In genomic region chr11:60696165-60696564, GRCm38 (mm10) we compare ENCODE assay signal across 18 mouse cellular contexts. TPM values are rescaled to one million over a fixed set of nuclear protein-coding genes. Genes with fewer than 3 reads are reported as not detected.
DNase-seq lines count a peak whose midpoint lies in the region; ATAC-seq and TF ChIP-seq lines count a peak whose summit lies in the region.
"Had no signal": no experiment of that assay in that cellular context is flagged by ENCODE, and none has a peak within 500 bp of the region (broad histone marks: within the 10 kb centered on the region; RNA-seq: fewer than 3 reads in every experiment).

No protein-coding gene starts in this region.

- no peak for DNase-seq in midbrain, postnatal 0 days (ENCODE audit: low spot score)
- DNase-seq in ES-CJ7 (ENCODE audit: low read depth, low spot score): peak; percentile 40
- DNase-seq in yolk sac, embryonic 10.5 days (ENCODE audit: low spot score): peak; percentile 0
- no peak for DNase-seq in left cerebral cortex, postnatal 36 days (ENCODE audit: low spot score in 2 of 2)
- DNase-seq: adrenal gland, adult 8-10 months; cerebellum, adult 11 months; gastrocnemius, postnatal 14 days; lung, adult 18-20 months; lung, postnatal 36 days; retina, postnatal 1 day had no signal

- no peak overlapping the region for H3K9ac ChIP-seq in intestine, postnatal 0 days (ENCODE audit: low read depth, low read length)
- H3K9ac ChIP-seq in intestine, embryonic 15.5 days: no peak overlapping the region
- H3K9ac ChIP-seq in midbrain, postnatal 0 days (replicated peaks; ENCODE audit: low read length, poor library complexity, severe bottlenecking): no peak overlapping the region
- no peak overlapping the region for H3K9ac ChIP-seq in midbrain, embryonic 16.5 days (ENCODE audit: low read depth, low read length)
- H3K9ac ChIP-seq: midbrain, embryonic 15.5 days had no signal

- no peak for ATAC-seq in intestine, postnatal 0 days
- ATAC-seq in intestine, embryonic 15.5 days: no peak
- no peak for ATAC-seq in midbrain, postnatal 0 days (ENCODE audit: low FRiP score)
- ATAC-seq in midbrain, embryonic 16.5 days: no peak
- ATAC-seq: hindbrain, postnatal 0 days; midbrain, embryonic 15.5 days had no signal

- H3K4me1 ChIP-seq in intestine, postnatal 0 days (replicated peaks; ENCODE audit: control insufficient read depth, insufficient read depth, low read length): peaks cover 10% of the 10 kb centered on the region
- peaks cover 14% of the 10 kb centered on the region for H3K4me1 ChIP-seq in intestine, embryonic 15.5 days (replicated peaks)
- H3K4me1 ChIP-seq in midbrain, postnatal 0 days (ENCODE audit: insufficient read depth, low read length): peaks cover 6% of the 10 kb centered on the region; the same call in 1 of the 2 replicates
- H3K4me1 ChIP-seq in midbrain, embryonic 16.5 days (ENCODE audit: control insufficient read depth, insufficient read depth, low read length): peaks cover 16% of the 10 kb centered on the region

- H3K4me3 ChIP-seq in intestine, postnatal 0 days (ENCODE audit: low read depth, low read length): no peak overlapping the region
- no peak overlapping the region for H3K4me3 ChIP-seq in intestine, embryonic 15.5 days (replicated peaks)
- no peak overlapping the region for H3K4me3 ChIP-seq in midbrain, postnatal 0 days (ENCODE audit: low read depth, low read length)
- H3K4me3 ChIP-seq in midbrain, embryonic 16.5 days (ENCODE audit: low read depth, low read length): no peak overlapping the region
- H3K4me3 ChIP-seq: embryonic facial prominence, embryonic 10.5 days; heart, embryonic 10.5 days; hindbrain, embryonic 10.5 days; midbrain, embryonic 15.5 days had no signal

- intact Hi-C loops in left cerebral cortex, postnatal 36 days (cut with DNase I): loop anchor here (10.0 kb wide), 1 partner anchor 161 kb away; the partner anchor contains the start of gene Alkbh5

- no peaks in the 10 kb centered on the region for H3K9me3 ChIP-seq in intestine, postnatal 0 days (ENCODE audit: control insufficient read depth)
- H3K9me3 ChIP-seq in intestine, embryonic 15.5 days: no peaks in the 10 kb centered on the region
- H3K9me3 ChIP-seq in midbrain, postnatal 0 days (ENCODE audit: low read length): no peaks in the 10 kb centered on the region
- H3K9me3 ChIP-seq in midbrain, embryonic 16.5 days (replicated peaks; ENCODE audit: control insufficient read depth, low read length, poor library complexity, severe bottlenecking): no peaks in the 10 kb centered on the region
- H3K9me3 ChIP-seq: embryonic facial prominence, embryonic 10.5 days; heart, embryonic 10.5 days; hindbrain, embryonic 10.5 days; midbrain, embryonic 15.5 days had no signal

- no peaks in the 10 kb centered on the region for H3K36me3 ChIP-seq in intestine, postnatal 0 days (ENCODE audit: control insufficient read depth, insufficient read depth)
- H3K36me3 ChIP-seq in intestine, embryonic 15.5 days: no peaks in the 10 kb centered on the region
- H3K36me3 ChIP-seq in midbrain, postnatal 0 days (ENCODE audit: insufficient read depth, low read length): no peaks in the 10 kb centered on the region
- no peaks in the 10 kb centered on the region for H3K36me3 ChIP-seq in midbrain, embryonic 16.5 days (ENCODE audit: control insufficient read depth, insufficient read depth, low read length)
- H3K36me3 ChIP-seq: embryonic facial prominence, embryonic 10.5 days; heart, embryonic 10.5 days; hindbrain, embryonic 10.5 days; midbrain, embryonic 15.5 days had no signal

- H3K4me2 ChIP-seq in intestine, postnatal 0 days (replicated peaks; ENCODE audit: low read depth): no peak overlapping the region
- H3K4me2 ChIP-seq in intestine, embryonic 15.5 days (replicated peaks): no peak overlapping the region
- H3K4me2 ChIP-seq in midbrain, postnatal 0 days (ENCODE audit: low read depth, low read length, poor library complexity, severe bottlenecking): no peak overlapping the region
- no peak overlapping the region for H3K4me2 ChIP-seq in midbrain, embryonic 16.5 days (ENCODE audit: low read length)
- H3K4me2 ChIP-seq: midbrain, embryonic 15.5 days had no signal

- H3K27ac ChIP-seq in intestine, postnatal 0 days (ENCODE audit: low read depth, low read length): no peak overlapping the region
- no peak overlapping the region for H3K27ac ChIP-seq in intestine, embryonic 15.5 days
- no peak overlapping the region for H3K27ac ChIP-seq in midbrain, postnatal 0 days (ENCODE audit: low read depth, low read length)
- H3K27ac ChIP-seq in midbrain, embryonic 16.5 days (ENCODE audit: low read length): no peak overlapping the region
- H3K27ac ChIP-seq: embryonic facial prominence, embryonic 10.5 days; heart, embryonic 10.5 days; hindbrain, embryonic 10.5 days; hindbrain, postnatal 0 days; midbrain, embryonic 15.5 days had no signal

- no peaks in the 10 kb centered on the region for H3K27me3 ChIP-seq in intestine, postnatal 0 days (replicated peaks; ENCODE audit: control insufficient read depth, insufficient read depth, low read length)
- no peaks in the 10 kb centered on the region for H3K27me3 ChIP-seq in intestine, embryonic 15.5 days (replicated peaks)
- H3K27me3 ChIP-seq in midbrain, postnatal 0 days (ENCODE audit: insufficient read depth, low read length): no peaks in the 10 kb centered on the region
- H3K27me3 ChIP-seq in midbrain, embryonic 16.5 days (ENCODE audit: control insufficient read depth, insufficient read depth, low read depth, low read length): no peaks in the 10 kb centered on the region
- H3K27me3 ChIP-seq: midbrain, embryonic 15.5 days had no signal

- TF ChIP-seq CTCF in intestine, postnatal 0 days (IDR thresholded peaks at IDR 0.05; ENCODE audit: low read depth): peak; percentile 35; the same call in 1 of the 2 replicates
- peak; percentile 23; the same call in 1 of the 2 replicates for TF ChIP-seq CTCF in midbrain, postnatal 0 days (IDR thresholded peaks at IDR 0.05)

- 86% methylated on average over 1 of the region's 1 CpGs for WGBS in intestine, postnatal 0 days
- 69% methylated on average over 1 of the region's 1 CpGs for WGBS in intestine, embryonic 15.5 days
- 71% methylated on average over 1 of the region's 1 CpGs for WGBS in midbrain, postnatal 0 days
- 78% methylated on average over 1 of the region's 1 CpGs for WGBS in midbrain, embryonic 16.5 days

RNA-seq across cellular contexts. Expression of gene Llgl1, which starts 3.4 kb away (rescaled TPM):
- polyA plus RNA-seq in intestine, postnatal 0 days (2015; fragmentation: Nextera tagmentation; extraction: Ambion mirVana): 8.6 and 9.1 TPM in 2 replicates
- 32.6 and 34.3 TPM in 2 replicates for polyA plus RNA-seq in intestine, embryonic 15.5 days (2015; fragmentation: Nextera tagmentation; extraction: Ambion mirVana)
- 38.0 and 46.8 TPM in 2 replicates for total RNA-seq in midbrain, postnatal 0 days (2014; rRNA removed)
- polyA plus RNA-seq in midbrain, postnatal 0 days (2015; fragmentation: Nextera tagmentation; extraction: Ambion mirVana): 25.8 and 26.8 TPM in 2 replicates
- 44.4 and 46.8 TPM in 2 replicates for polyA plus RNA-seq in midbrain, embryonic 16.5 days (2015; fragmentation: Nextera tagmentation; extraction: Ambion mirVana)
- total RNA-seq in left cerebral cortex, postnatal 36 days (2021): 10 to 100 TPM; 37.9 to 41.0 TPM

RNA-seq across cellular contexts. Expression of gene Flii, which starts 30.9 kb away (rescaled TPM):
- 47.4 and 48.9 TPM in 2 replicates for polyA plus RNA-seq in intestine, postnatal 0 days (2015; fragmentation: Nextera tagmentation; extraction: Ambion mirVana)
- 74.8 and 86.2 TPM in 2 replicates for polyA plus RNA-seq in intestine, embryonic 15.5 days (2015; fragmentation: Nextera tagmentation; extraction: Ambion mirVana)
- 64.9 and 92.7 TPM in 2 replicates for total RNA-seq in midbrain, postnatal 0 days (2014; rRNA removed)
- 42.7 and 46.0 TPM in 2 replicates for polyA plus RNA-seq in midbrain, postnatal 0 days (2015; fragmentation: Nextera tagmentation; extraction: Ambion mirVana)
- 78.5 and 79.2 TPM in 2 replicates for polyA plus RNA-seq in midbrain, embryonic 16.5 days (2015; fragmentation: Nextera tagmentation; extraction: Ambion mirVana)
- total RNA-seq in left cerebral cortex, postnatal 36 days (2021): 10 to 100 TPM; 59.5 to 67.6 TPM

RNA-seq across cellular contexts. Expression of gene Mief2, which starts 32.0 kb away (rescaled TPM):
- 7.3 and 8.3 TPM in 2 replicates for polyA plus RNA-seq in intestine, postnatal 0 days (2015; fragmentation: Nextera tagmentation; extraction: Ambion mirVana)
- polyA plus RNA-seq in intestine, embryonic 15.5 days (2015; fragmentation: Nextera tagmentation; extraction: Ambion mirVana): 9.3 and 9.4 TPM in 2 replicates
- 36.6 and 37.9 TPM in 2 replicates for total RNA-seq in midbrain, postnatal 0 days (2014; rRNA removed)
- 24.0 and 25.3 TPM in 2 replicates for polyA plus RNA-seq in midbrain, postnatal 0 days (2015; fragmentation: Nextera tagmentation; extraction: Ambion mirVana)
- polyA plus RNA-seq in midbrain, embryonic 16.5 days (2015; fragmentation: Nextera tagmentation; extraction: Ambion mirVana): 23.6 and 24.6 TPM in 2 replicates
- 10 to 100 TPM; 19.4 to 21.6 TPM for total RNA-seq in left cerebral cortex, postnatal 36 days (2021)

Comparison
In these comparisons a context has a peak if more than half of its experiments do, and no peak if none do; other contexts are left out.
1. DNase-seq: peak in ES-CJ7 (single experiment) and yolk sac, embryonic 10.5 days (single experiment); none in midbrain, postnatal 0 days (single experiment) and left cerebral cortex, postnatal 36 days (0 of 2).